Mouse (Mus musculus): ENCODE data around the gene Hoxb3. TPM values are rescaled to one million over a fixed set of nuclear protein-coding genes. Genes with fewer than 3 reads are reported as not detected.

The Hoxb3 gene
- total RNA-seq, 4 experiments from 2014 or later = not detected

DNA sequence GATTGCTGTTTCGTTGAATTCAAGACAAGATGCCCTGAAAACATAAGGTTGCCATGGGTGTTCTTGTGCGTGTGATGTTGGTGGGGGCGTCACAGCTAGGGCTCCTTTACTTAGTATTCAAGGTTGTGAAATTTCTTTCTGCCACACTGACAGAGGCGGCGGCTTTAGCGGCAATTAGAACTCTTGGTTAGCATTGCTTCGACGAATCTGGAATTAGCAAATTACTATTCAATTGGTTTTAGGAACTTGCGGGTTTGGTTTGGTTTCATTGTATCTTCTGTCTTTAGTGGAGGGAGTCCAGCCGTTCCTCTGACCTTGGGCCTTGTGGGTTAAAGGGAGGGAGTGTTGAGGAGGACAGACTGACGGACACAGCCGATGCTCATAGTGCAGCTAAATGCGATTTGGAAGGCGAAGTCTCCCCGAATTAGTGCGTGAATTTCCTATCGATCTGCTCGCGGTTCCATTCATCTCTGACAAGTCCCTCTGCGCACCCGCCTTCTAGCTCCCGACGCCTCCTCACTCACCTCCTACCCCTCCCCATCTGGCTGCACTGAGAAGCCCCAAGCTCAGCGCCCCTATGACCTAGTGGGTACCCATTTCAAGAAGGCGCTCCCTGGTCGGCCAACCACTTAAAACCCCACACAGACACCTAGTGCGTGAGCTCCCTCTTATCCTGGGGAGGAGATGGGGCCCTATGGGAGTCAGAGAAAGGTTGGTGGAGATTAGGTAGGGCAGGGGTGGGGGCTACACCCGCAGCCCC is 5.3 kb upstream of the Hoxb3 start, which contains the start of gene Hoxb4:
Hoxb4 (plus strand) TSS at position 660 of the 760 bp plus-strand sequence.
- no peak for DNase-seq (ENCODE audit: low spot score in 2 of 2)

DNA sequence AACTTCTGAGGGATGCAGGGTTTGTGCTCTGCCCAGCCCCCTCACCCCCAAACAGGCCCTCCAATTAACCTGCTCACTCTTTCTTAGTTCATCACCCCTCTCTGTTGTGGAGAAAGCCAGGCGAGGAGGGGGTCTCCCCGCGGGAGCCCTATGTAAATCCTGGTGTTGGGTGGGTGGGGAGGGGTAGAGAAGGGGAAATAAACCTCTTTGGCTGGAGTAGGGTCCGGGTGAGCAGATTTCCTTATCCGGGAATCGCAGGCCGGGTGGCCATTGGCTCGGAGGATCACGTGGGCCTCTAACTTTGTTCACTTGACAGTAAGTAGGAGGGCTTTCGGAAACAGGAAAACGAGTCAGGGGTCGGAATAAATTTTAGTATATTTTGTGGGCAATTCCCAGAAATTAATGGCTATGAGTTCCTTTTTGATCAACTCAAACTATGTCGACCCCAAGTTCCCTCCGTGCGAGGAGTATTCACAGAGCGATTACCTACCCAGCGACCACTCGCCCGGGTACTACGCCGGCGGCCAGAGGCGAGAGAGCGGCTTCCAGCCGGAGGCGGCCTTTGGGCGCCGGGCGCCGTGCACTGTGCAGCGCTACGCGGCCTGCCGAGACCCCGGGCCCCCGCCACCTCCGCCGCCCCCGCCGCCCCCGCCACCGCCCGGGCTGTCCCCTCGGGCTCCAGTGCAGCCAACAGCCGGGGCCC is 4.6 kb upstream of the Hoxb3 start:
- no peak for DNase-seq (ENCODE audit: low spot score in 2 of 2)

DNA sequence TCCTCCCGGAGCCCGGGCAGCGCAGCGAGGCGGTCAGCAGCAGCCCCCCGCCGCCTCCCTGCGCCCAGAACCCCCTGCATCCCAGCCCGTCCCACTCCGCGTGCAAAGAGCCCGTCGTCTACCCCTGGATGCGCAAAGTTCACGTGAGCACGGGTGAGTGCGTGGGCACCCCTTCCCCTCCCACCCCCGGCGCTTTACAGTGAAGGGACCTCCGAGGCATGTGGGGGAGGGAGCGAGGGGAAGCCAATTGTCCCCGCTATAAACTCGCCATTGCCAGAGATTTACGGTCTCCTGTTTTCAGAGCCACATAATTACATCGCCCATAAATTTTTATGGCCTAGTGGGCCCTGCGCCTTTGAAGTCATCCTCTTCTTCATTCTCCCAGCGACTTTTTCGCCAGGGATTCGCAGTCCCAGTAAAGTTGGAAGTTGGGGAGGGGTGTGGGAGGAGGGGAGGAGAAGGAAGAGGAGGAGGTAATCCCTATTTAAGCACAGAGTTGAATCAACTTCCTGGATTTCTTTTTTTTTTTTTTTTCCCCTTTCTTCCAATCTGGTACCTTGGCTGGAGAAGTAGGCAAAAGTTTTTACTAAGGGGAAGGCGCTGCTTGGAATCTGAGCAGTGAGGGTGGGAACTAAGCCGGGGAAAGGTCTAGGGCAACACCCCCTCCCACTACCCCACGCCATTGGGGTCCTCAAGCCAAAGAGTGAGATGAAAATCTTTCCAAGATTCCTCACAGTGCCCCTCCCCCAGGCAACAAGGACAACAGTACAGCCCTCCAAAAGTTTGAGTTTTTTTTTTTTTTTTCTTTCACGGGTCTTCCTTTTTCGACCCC is 3.8 kb upstream of the Hoxb3 start:
- no peak for DNase-seq (ENCODE audit: low spot score in 2 of 2)

DNA sequence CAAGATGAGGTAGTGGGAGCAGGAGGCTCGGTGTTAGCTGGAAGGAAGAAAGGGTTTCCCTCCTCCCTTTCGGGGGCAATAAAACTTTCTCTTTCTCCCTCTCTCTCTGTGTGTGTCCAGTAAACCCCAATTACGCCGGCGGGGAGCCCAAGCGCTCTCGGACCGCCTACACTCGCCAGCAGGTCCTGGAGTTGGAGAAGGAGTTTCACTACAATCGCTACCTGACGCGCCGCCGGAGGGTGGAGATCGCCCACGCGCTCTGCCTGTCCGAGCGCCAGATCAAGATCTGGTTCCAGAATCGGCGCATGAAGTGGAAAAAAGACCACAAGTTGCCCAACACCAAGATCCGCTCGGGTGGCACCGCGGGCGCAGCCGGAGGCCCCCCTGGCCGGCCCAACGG is 3.2 kb upstream of the Hoxb3 start:
- no peak for DNase-seq (ENCODE audit: low spot score in 2 of 2)

DNA sequence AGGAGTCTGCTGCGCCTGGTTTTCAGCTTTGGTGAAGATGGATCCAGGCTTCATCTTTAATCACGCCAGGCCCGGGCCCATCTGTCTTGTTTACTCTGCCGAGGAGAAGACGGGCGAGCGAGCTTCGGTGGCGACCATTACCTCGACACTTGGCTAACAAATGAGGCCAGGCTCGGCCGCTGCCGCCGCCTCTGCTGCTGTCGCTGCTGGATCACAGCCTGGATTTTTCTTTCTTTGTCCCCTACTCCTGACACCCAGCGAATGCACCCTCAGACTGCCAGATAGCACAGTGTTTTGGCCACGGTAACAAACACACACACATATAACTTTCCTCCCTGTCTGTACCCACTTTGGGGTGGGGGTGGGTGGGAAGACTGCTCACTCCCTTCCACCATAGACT is 2.4 kb upstream of the Hoxb3 start:
- DNase-seq (ENCODE audit: low spot score in 2 of 2) = no peak

DNA sequence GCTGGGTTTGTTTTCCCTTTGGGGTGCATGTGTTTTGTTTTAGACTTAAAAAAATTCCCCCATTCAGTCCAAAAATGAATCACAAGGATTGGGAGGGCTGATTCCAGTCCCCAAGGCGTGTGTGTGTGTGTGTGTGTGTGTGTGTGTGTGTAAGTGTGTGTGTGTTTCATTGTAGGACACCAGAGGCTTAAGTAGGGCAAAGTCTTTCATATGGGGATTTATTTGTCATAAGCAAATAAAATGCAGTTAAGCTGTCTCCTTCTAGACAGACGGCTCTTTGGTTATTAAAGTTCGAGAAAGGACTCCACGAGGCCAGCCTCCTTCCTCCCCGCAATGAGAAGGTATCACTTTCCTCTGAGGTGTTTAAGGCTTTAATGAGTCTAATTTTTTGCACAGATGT is 1.3 kb upstream of the Hoxb3 start:
- no peak for DNase-seq (ENCODE audit: low spot score in 2 of 2)

DNA sequence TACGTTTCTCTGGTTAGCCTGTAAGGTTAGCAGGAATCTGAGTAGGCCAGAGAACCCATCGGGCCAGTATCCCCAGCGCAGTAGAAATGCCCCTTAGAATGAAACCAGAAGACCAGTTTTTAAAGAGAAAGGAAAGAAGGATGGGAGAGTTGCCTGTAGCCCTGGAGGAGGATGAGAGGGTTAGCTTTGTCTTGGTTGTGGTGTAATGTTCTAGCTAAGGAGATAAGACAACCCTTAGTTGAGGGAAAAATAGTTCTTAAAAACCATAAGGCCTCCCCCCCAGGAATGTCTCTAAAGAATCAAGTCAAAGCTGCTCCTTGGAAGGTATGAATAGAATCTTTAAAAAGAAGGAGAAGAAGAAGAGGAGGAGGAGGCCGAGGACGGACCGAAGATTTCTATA is 388 bp upstream of the Hoxb3 start:
- no peak for DNase-seq (ENCODE audit: low spot score in 2 of 2)

DNA sequence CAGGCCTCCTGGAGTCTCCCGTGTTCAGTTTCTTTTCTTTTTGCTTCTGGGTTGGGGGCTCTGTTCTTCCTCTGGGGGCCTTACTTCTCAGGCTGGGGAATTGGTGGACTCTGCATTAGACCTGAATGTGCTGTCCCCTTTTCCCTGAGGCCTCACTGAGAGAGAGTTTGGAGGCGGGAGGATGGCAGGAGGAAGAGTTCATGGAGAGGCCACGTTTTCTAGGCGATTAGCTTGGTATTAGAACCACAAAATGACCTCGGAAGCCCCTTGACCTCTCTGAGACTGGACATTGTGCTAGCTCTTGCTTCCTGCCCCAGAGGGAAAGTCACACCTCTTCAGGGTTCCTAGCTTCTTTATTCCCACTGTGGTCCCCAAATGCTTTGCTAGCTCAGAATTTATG is 999 bp downstream of the Hoxb3 start:
- DNase-seq (ENCODE audit: low spot score in 2 of 2) = no peak

DNA sequence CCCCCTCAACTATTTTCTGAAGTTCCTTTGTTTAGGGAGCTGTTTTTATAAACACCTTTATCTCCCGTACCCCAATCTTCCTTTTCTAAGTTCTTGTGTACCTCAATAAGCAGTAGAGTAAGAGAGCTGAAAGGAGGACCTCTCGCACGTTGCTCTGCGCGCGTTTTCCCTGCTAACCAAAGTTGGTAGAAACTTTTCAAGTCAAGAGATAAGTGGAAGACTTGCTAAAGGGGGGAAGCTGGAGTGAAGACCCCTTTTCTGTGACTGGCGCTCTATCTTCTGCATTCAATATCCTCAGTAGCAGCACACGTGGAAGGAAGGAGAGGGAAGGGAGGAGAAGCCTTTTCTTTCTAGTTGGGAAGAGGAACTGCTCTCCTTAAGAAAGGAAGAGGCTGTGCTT is 1.8 kb downstream of the Hoxb3 start:
- no peak for DNase-seq (ENCODE audit: low spot score in 2 of 2)

DNA sequence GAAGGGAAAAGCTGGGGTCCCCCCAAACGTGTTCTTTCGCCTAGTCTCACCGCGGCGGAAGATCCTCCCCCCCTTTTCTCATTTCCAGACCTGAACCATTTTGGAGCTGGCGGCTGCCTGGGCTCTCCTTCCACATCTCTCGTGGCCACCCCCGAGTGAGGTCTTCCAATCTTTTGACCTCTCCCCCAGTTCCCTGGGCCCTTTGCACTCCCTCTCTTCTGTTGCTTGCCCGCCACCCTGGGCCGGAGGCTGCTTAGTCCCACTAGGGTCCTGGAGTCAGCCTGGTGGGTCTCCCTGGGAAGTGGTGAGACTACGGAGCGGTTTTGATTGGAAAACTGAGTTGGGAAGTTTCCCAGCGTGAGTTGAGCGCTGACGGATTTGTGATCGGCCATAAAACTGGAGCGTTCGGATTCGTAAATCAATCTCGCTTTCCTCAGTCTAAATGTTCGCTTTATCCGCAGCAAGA is 2.7 kb downstream of the Hoxb3 start:
- DNase-seq (ENCODE audit: low spot score in 2 of 2) = no peak

DNA sequence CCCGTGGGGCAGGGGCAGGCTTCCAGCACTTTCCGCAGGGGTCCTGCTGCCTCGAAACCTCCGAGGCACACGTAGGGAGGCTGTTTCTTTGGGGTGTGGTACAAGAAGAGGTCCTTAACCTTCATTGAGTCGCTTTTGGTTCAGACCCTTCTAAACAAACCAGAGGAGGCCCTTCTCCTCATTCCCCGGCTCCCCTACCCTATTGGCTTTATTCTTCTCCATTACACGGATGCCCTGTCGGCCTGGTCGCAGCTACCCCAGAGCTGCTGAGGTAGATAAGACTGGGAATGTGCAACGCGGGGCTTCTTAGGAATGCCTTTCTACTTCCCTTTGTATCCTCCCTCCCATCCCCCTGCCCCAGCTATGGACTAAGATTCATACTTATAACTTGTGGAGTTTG is 3.6 kb downstream of the Hoxb3 start:
- DNase-seq (ENCODE audit: low spot score in 2 of 2) = no peak

DNA sequence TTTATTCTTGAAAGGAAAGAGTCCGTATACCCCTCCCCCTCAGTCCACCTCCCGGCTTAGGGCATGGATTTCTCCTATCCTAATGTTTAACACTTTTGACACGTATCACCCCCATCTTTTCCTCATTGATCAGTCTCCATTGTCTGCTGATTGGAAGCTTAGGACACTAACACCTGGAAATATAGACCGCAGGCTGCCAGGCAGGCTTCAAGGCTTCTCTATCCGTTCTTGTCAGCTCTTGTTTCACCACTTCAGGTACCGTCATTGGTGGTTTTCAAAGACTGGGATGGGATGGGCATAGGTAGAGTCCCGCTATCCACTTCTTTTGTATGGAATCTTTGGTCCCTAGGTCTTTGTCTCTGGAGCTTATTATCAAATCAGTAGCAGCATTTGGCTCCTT is 4.0 kb downstream of the Hoxb3 start:
- no peak for DNase-seq (ENCODE audit: low spot score in 2 of 2)

DNA sequence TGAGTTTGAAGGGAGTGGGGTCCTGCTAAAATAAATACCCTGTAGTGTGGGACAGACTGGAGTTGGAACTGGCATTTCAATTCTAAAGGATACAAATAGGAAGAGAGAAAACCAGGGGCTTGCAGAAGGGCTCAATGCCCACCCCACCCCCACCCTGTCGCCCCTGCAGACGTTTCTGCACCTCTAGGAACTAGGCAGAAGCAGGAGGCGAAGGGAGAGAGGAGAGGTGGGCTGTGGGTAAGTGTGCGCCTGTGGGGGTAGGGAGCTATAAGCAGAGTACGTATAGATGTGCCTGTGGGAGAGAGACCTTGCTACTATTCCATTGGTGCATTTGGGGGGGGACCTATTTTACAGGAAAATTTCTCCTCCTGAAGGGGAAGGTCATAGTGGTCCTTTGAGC is 4.6 kb downstream of the Hoxb3 start:
- DNase-seq (ENCODE audit: low spot score in 2 of 2) = no peak

DNA sequence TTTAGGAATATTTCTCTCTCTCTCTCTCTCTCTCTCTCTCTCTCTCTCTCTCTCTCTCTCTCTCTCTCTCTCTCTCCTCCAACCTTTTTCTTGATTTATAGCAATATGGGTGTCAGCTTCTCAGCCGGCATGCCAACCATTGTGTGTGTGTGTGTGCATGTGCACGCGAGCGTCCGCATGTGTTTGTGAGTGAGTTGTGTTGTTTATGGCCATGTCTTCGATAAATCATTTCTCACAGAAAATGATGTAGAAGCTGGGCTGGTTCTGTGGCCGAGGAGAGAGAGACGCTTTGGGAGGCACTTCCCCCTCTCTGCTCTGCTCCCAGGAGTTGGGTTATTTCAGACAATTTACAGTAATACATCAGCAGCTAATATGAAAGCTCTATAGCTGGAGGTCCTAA is 5.5 kb downstream of the Hoxb3 start:
- DNase-seq (ENCODE audit: low spot score in 2 of 2) = no peak

DNA sequence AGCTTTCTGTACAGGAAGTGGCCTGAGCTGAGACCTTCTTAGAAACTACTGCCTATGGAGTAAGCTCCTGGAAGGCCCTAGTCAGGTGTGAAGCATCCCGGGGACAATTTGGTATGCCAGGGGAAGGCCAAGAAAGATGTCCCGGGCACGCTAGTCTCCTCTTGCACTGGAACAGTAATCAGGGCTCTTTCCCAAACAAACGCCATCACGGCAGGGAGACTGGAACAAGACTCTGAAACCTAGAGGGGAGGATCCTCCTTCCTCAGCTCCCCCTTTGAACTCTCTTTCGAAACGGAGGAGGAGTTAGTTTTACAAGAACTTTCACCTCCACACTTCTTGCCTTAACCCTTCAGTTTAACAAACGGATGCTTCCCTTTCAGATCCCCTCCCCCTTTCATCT is 9.0 kb downstream of the Hoxb3 start:
- no peak for DNase-seq (ENCODE audit: low spot score in 2 of 2)

DNA sequence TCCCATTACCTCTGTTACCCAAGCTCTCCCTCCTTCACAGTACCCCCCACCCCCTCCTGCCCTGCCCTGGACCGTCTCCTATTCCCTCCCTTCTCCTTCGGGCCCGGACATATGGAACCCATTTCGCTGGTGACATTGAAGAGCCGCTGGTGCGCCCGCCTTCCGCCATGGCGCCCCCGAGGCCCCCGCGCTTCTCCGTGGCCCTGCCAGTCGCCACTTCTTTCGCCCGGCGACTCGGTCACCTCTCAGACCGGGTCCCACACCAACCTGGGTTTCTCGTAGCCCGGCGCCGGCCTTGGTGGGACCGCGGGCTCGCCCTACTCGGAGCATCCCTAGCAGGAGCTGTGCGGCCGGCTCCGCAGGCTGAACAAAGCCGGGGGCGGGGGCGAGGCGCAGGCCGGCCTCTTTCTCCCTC is 9.5 kb downstream of the Hoxb3 start:
- DNase-seq (ENCODE audit: low spot score in 2 of 2) = no peak

DNA sequence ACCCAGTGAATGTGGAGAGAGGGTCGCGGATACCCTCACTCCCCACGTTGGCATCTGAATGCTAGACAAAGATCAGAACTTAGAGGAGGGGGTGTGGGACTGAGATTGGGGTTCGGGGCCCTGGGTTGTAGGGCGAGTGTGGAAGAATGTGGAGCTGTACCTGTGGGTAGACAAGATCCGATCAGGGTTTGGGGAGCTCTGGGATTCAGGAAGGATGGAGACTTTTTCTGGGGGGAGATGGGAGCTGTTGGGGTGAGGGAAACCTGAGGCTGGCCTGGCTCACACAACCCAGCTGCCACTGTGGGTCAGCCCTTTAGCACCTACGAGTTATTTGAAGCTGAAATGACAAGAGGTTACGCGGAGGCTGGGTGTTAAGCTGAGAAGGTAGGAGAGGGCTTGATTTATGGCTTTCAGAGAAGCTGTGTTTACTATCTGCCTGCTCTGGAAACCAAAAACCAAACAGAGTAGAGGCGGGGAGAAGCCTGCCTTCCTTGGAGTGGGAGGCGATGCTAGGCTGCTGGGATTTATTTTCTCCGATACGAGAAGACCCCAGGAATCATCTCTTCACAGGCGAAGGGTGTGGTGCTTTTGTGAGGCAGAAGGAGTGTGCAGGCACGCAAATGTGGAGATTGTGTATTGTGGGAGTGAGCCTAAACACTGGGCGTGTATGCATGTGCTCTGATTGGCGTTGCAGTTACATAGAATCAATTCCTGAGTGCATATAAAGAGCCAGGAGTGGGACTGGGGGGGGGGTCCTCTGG is 10.3 kb downstream of the Hoxb3 start:
- no peak for DNase-seq (ENCODE audit: low spot score in 2 of 2)

DNA sequence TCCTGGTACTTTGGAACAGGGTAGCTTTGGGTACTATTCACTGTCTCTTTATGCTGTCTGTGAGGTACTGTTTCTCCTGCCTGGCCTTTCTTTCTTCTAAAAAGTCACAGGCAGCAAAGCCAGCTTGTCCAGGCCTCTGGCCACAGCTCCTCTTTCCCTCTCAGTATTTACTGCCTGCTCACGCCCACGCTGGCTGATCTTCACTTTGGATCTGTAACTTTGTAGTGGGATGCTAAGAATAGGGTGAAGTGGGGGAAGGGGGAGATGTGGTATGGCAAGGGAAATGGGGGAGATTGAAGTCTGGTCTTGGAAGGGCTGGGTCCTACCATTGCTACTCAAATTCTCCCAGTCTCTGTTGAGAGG is 10.9 kb downstream of the Hoxb3 start:
- DNase-seq (ENCODE audit: low spot score in 2 of 2) = no peak

DNA sequence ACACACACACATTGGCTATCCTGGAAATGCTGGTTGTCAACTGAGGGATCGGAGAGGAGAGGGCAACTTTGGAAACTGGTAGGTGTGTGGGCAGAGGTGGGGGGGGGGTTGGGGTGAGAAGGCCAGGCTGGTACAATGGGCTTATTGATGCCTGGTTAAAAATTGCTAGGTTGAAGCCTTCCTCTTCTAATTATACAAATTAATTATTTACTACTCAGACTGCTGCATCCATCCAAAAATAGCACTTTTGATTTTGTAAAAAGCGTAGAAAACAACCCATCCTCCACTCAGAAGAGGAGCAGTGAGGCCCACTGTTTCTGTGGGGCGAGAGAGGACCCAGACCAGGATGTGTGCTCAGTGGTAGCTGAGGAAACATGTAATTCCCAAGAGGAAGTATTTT is 11.9 kb downstream of the Hoxb3 start:
- DNase-seq (ENCODE audit: low spot score in 2 of 2) = no peak

DNA sequence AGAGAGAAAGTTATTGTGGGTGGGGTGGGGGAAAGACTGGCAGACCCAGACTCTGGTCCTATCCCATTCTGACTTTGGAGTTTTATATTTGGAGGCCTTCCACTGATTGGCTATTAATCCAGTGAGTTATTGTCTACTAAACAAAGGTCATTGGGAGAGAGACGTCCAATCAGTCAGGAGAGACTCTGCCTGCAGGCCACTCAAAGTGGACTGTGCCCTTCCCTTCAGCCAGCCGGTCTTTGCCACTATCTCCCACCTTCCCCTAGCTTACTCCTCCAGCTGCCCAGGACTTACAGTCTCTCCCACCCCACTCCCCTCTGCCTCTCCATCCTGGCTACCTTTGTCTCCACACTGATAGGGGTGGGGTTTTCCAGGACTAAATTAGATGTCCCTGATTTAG is 13.5 kb downstream of the Hoxb3 start:
- no peak for DNase-seq (ENCODE audit: low spot score in 2 of 2)

DNA sequence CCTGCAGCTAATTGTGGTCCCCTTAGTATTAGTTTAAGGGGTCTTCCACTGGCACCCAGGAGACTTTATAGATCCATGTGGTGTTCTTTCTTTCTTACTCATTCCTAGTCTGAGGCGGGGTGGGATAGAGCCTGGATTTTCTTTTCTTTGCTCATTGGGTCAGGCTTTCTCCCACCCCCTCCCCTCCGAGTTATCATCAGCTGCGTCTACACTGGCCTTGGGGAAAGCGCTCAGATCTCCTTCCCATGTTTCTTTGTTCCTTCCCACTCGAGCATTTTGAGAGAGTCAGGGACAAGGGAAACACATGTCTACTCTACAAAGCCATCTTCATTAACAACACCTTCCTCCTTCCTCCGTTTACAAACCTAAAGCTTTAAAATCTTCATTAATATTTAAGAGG is 13.9 kb downstream of the Hoxb3 start:
- DNase-seq (ENCODE audit: low spot score in 2 of 2) = no peak
